Mouse (Mus musculus) liver, embryonic 14.5 days (tissue): ENCODE measurements around the gene Zfp646. TPM values are rescaled to one million over a fixed set of nuclear protein-coding genes. Genes with fewer than 3 reads are reported as not detected.
A peak's percentile ranks its signal among the peaks of the same experiment; 100 is the strongest.

Experiments used
- ATAC-seq: fragments of 200-750 bp; cut with Nextera tagmentation; 2 replicates; pipeline ENCODE4 v1.8.0; 2017; ENCODE audit warnings: moderate number of reproducible peaks, mild to moderate bottlenecking, moderate library complexity; ENCODE audit not compliant: insufficient read depth
- DNase-seq, 3 experiments: peaks; one replicate each; pipeline ENCODE4 v3.0.0-alpha.2; 2012 to 2013; ENCODE audit warnings: low read depth in 3 of 3, low spot score in 3 of 3
- H3K27ac ChIP-seq: fragments of 300-500 bp; sonication (generic); 2 replicates; pipeline ENCODE4 v1.5.1; 2014; ENCODE audit warnings: moderate library complexity, mild to moderate bottlenecking, control low read depth, inconsistent platforms
- H3K27me3 ChIP-seq: fragments of 300-500 bp; sonication (generic); 2 replicates; pipeline ENCODE4 v1.6.1; 2014; ENCODE audit warnings: mild to moderate bottlenecking, low read length, moderate library complexity; ENCODE audit not compliant: control insufficient read depth, insufficient read depth
- H3K36me3 ChIP-seq: fragments of 300-500 bp; sonication (generic); replicated peaks from 2 replicates; pipeline ENCODE4 v1.6.1; 2014; ENCODE audit warnings: low read depth; ENCODE audit not compliant: control insufficient read depth, insufficient read depth
- H3K4me1 ChIP-seq, 2 experiments: fragments of 200-500 bp in 1 of 2; fragments of 300-500 bp in 1 of 2; sonication (generic) in 1 of 2; replicated peaks; 2 replicates each; pipeline ENCODE4 v1.6.1; 2012 to 2014; ENCODE audit warnings: antibody characterized with exemption in 1 of 2, inconsistent platforms in 1 of 2, low read length in 1 of 2; ENCODE audit not compliant: control insufficient read depth in 2 of 2, insufficient read depth in 2 of 2
- H3K4me2 ChIP-seq: fragments of 300-500 bp; sonication (generic); 2 replicates; pipeline ENCODE4 v1.6.1; 2014; ENCODE audit warnings: low read depth, mild to moderate bottlenecking, control low read depth, moderate library complexity
- H3K4me3 ChIP-seq, 2 experiments: fragments of 200-500 bp in 1 of 2; fragments of 300-500 bp in 1 of 2; sonication (generic) in 1 of 2; 2 replicates each; pipeline ENCODE4 v1.5.1; 2012 to 2014; ENCODE audit warnings: low read depth in 2 of 2, low read length in 2 of 2, mild to moderate bottlenecking in 2 of 2, control low read depth in 1 of 2, inconsistent platforms in 1 of 2, moderate library complexity in 1 of 2; ENCODE audit not compliant: insufficient read depth in 1 of 2
- H3K9ac ChIP-seq: fragments of 300-500 bp; sonication (generic); replicated peaks from 2 replicates; pipeline ENCODE4 v1.6.1; 2014; ENCODE audit warnings: mild to moderate bottlenecking, control low read depth, moderate library complexity
- H3K9me3 ChIP-seq: fragments of 300-500 bp; sonication (generic); 2 replicates; pipeline ENCODE4 v1.6.1; 2016; ENCODE audit warnings: low read length, mixed read lengths; ENCODE audit not compliant: control insufficient read depth
- CTCF ChIP-seq: IDR thresholded peaks from 2 replicates; pipeline ENCODE4 v1.5.1; 2016; ENCODE audit warnings: antibody characterized with exemption, low read depth, control low read depth
- EP300 ChIP-seq: IDR thresholded peaks from 2 replicates; pipeline ENCODE4 v1.6.1; 2016; ENCODE audit warnings: antibody characterized with exemption, low read depth
- WGBS: fragments of 180-500 bp; shearing (Covaris S2); extraction: QIAGEN DNeasy Blood & Tissue Kit; methylation state at CpG from one replicate; pipeline ENCODE4 v1.1.7; 2014; ENCODE audit not compliant: insufficient replicate concordance; 5-methylcytosine and 5-hydroxymethylcytosine counted together
- polyA plus RNA-seq, 2 experiments: library from polyadenylated mRNA; depleted of rRNA in 1 of 2; stranded (reverse) in 1 of 2; unstranded in 1 of 2; fragments of >200 nt; fragmentation: Nextera tagmentation in 1 of 2; extraction: Ambion mirVana in 1 of 2; gene quantifications; 2 replicates each; pipeline versions ENCODE4 v1.2.1 to v1.2.3; 2012 to 2014

The Zfp646 gene
- polyA plus RNA-seq, 2 experiments: 4.6 to 6.7 TPM

DNA sequence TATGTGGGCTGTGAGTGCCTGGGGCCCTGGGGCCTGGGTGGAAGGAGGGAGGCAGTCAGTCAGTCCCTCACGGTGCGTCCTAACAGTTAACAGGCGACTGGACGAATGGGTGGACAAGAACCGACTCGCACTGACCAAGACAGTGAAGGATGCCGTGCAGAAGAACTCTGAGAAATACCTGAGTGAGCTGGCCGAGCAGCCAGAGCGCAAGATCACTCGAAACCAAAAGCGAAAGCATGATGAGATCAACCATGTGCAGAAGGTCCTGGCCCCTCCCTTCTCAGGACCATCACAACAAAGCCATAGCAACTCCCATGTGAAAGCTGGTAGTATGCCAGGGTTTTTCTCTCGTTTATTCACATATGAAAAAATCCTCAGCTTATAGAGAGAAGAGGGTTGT is 39.3 kb downstream of the Zfp646 start:
- WGBS: 83% methylated on average over 12 of the region's 12 CpGs
- ATAC-seq: no peak
- Histone ChIP-seq H3K4me3 (no peak overlapping the region), H3K4me2 (no peak overlapping the region), H3K9ac (no peak overlapping the region), H3K27me3 (no peaks in the 10 kb centered on the region), H3K9me3 (no peaks in the 10 kb centered on the region), H3K4me1 (peaks cover 10 to 11% of the 10 kb centered on the region in 2 experiments), H3K36me3 (no peaks in the 10 kb centered on the region; the same call in 1 of the 2 replicates), H3K27ac (no peak overlapping the region)
- DNase-seq: no peak
- TF ChIP-seq EP300 (no peak), CTCF (no peak)

DNA sequence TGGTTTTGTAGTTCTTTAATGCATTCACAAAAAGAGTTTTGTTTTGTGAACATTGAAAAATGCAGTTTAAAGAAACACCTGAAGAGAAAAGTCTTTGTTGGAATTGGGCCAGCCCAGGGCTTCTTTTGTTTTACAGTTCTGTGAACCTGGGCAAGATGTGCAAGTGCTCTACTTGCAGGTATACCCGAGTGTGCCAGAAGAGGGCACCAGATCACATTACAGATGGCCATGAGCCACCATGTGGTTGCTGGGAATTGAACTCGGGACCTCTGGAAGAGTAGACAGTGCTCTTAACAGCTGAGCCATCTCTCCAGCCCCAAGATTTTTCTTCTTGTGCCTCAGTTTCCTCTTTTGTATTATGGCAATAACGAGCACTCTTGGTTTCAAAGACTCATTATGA is 42.2 kb downstream of the Zfp646 start:
- no peak overlapping the region for H3K27ac ChIP-seq
- WGBS: 46% methylated on average over 3 of the region's 3 CpGs
- no peaks in the 10 kb centered on the region for H3K27me3 ChIP-seq
- H3K9me3 ChIP-seq: no peaks in the 10 kb centered on the region
- DNase-seq (no peak), ATAC-seq (no peak)
- peaks cover 1 to 8% of the 10 kb centered on the region in 2 experiments; a peak in 3 of 4 replicates for H3K4me1 ChIP-seq
- H3K36me3 ChIP-seq: no peaks in the 10 kb centered on the region; the same call in 1 of the 2 replicates
- TF ChIP-seq EP300: no peak
- TF ChIP-seq CTCF: peak; percentile 76
- no peak overlapping the region for H3K4me3 ChIP-seq
- H3K9ac ChIP-seq: no peak overlapping the region
- no peak overlapping the region for H3K4me2 ChIP-seq

DNA sequence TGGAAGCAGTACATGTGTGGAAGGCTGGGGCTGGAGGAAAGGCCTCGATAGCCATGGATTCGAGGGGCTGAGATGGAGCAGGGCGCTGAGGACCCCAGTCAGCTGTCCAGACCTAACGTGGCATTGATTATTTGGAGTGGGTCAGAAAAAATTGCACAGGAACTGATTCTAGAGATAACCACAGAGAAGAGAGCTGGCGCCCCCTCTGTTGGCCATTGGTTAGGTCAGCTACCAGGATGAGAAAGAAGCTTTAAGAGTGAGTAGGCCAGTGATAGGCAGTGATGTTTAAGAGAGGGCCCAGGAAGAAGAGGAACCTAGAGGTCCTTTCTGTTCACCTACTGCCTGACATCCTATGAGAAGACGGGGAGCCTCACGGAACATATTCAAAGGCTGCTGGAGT is 43.3 kb downstream of the Zfp646 start:
- Histone ChIP-seq H3K4me2 (no peak overlapping the region), H3K27ac (no peak overlapping the region), H3K4me1 (peaks cover 0 to 7% of the 10 kb centered on the region in 2 experiments; a peak in 1 of 4 replicates), H3K4me3 (no peak overlapping the region), H3K9me3 (no peaks in the 10 kb centered on the region), H3K27me3 (no peaks in the 10 kb centered on the region), H3K9ac (no peak overlapping the region), H3K36me3 (no peaks in the 10 kb centered on the region; the same call in 1 of the 2 replicates)
- 58% methylated on average over 7 of the region's 7 CpGs for WGBS
- TF ChIP-seq EP300: no peak
- TF ChIP-seq CTCF: peak; percentile 47
- no peak for DNase-seq
- ATAC-seq: 0 out of 2 replicates have a peak, but pooled peaks have one; percentile 14

DNA sequence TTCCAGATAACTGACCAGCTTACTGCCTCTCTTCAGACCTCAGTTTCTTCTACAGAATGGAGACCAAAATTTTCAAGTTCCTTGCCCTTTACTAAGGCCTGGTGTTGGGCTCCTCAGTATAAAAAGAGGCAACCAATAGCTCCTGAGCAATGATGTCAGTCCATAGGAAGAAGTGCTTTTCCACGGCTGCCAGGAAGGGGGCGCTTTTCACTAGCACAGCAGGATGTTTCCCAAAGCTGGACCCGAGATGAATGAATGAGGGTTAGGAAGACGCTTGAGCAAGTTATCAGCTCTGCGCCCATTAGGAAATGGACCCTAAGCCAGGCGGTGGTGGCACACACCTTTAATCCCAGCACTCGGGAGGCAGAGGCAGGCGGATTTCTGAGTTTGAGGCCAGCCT is 45.5 kb downstream of the Zfp646 start:
- H3K9ac ChIP-seq: no peak overlapping the region
- no peaks in the 10 kb centered on the region for H3K27me3 ChIP-seq
- H3K27ac ChIP-seq: no peak overlapping the region
- peaks cover 0 to 7% of the 10 kb centered on the region in 2 experiments; a peak in 1 of 4 replicates for H3K4me1 ChIP-seq
- no peaks in the 10 kb centered on the region for H3K9me3 ChIP-seq
- H3K4me2 ChIP-seq: no peak overlapping the region
- ATAC-seq (no peak), DNase-seq (no peak)
- H3K4me3 ChIP-seq: no peak overlapping the region
- WGBS: 46% methylated on average over 8 of the region's 8 CpGs
- no peaks in the 10 kb centered on the region; the same call in none of the 2 replicates for H3K36me3 ChIP-seq
- TF ChIP-seq CTCF (peak; percentile 65), EP300 (no peak)

DNA sequence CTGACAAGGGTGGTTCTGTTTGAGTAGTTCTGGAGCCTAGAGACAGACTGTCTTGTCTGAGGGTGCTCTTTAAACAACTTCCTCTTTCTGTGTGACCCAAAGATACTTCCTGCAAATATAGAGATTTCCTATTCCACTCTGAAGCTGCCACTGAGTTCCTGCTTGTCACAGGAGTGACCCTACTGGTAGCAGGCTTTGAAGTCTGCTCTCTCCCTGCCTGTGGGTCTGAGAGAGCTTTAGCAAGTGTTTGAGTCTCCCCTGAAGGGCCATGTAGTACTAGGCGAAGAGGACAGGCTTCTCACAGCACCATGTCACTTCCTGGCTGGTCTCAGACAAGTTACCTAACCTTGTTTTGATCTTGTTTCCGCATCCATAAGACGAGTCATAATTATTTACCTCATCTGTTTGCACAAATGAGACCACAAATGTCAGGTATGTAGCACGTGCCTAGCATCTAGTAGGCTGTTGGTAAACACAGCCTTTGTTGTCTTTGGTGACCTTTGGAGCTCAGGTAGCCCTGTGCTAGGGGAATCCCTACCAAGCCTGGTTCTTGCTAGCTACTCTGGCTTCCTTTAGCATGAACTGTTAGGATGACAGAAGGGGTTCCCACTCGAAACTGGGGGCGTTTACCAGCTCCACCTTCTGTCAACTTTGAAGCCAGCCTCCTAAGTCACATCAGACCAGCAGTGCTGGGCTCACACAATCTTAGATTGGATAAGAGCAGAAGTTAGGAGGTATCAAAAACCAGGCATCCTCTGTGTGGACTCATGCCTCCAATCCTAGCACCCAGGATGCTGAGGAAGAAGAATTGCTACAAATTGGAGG is 46.6 kb downstream of the Zfp646 start:
- no peak overlapping the region for H3K9ac ChIP-seq
- H3K4me2 ChIP-seq: no peak overlapping the region
- H3K27me3 ChIP-seq: no peaks in the 10 kb centered on the region
- 55% methylated on average over 6 of the region's 6 CpGs for WGBS
- no peaks in the 10 kb centered on the region; the same call in none of the 2 replicates for H3K36me3 ChIP-seq
- ATAC-seq (no peak), DNase-seq (no peak)
- H3K27ac ChIP-seq: peak overlapping the region; percentile 12; the same call in 1 of the 2 replicates
- TF ChIP-seq EP300 (no peak), CTCF (no peak)
- no peak overlapping the region for H3K4me3 ChIP-seq
- no peaks in the 10 kb centered on the region for H3K9me3 ChIP-seq
- H3K4me1 ChIP-seq: peaks cover 0 to 7% of the 10 kb centered on the region in 2 experiments; a peak in 1 of 4 replicates
